Mouse (Mus musculus) brown adipose tissue, adult 24 weeks (tissue): ENCODE measurements at regions not wholly inside any gene's neighbourhood (a gene's known extent, or its start where the extent isn't known, plus 50 kb on each side); places are given as distances from the start of the nearest gene placed in this dataset.

ENCODE experiments used
- H3K27ac ChIP-seq: fragments of 200-500 bp; replicated peaks from 2 replicates; pipeline ENCODE4 v1.5.1; 2012; ENCODE audit warnings: low read depth, mild to moderate bottlenecking, low read length
- H3K4me1 ChIP-seq: fragments of 200-500 bp; 2 replicates; pipeline ENCODE4 v1.6.1; 2012; ENCODE audit warnings: low read length, mixed read lengths; ENCODE audit not compliant: control insufficient read depth, insufficient read depth, insufficient read length
- H3K4me3 ChIP-seq: fragments of 200-500 bp; 2 replicates; pipeline ENCODE4 v1.5.1; 2012; ENCODE audit warnings: low read depth, mild to moderate bottlenecking, low read length, moderate library complexity; ENCODE audit not compliant: insufficient read depth

- H3K4me3 ChIP-seq, result no peak overlapping the region
- H3K27ac ChIP-seq, result no peak overlapping the region
- H3K4me1 ChIP-seq, result no peaks in the 10 kb centered on the region
Measured at GRCm38 (mm10) chr7:116596914-116597313, 92.7 kb downstream of the Nucb2 start.

GRCm38 (mm10) chr7:116600340-116600739, 96.2 kb downstream of the Nucb2 start:
- Histone ChIP-seq H3K4me1 (no peaks in the 10 kb centered on the region), H3K27ac (no peak overlapping the region), H3K4me3 (no peak overlapping the region)

- Histone ChIP-seq H3K4me3 (no peak overlapping the region), H3K27ac (no peak overlapping the region), H3K4me1 (no peaks in the 10 kb centered on the region)
Measured at GRCm38 (mm10) chr7:116603167-116603839, 99.1 kb downstream of the Nucb2 start.

- H3K4me1 ChIP-seq, result no peaks in the 10 kb centered on the region
- H3K27ac ChIP-seq, result no peak overlapping the region
- H3K4me3 ChIP-seq, result no peak overlapping the region
Measured at GRCm38 (mm10) chr7:116603840-116604194, 99.6 kb downstream of the Nucb2 start.

- H3K4me3 ChIP-seq, result no peak overlapping the region
- no peak overlapping the region for H3K27ac ChIP-seq
- H3K4me1 ChIP-seq, result no peaks in the 10 kb centered on the region
Measured at GRCm38 (mm10) chr7:116606255-116606654, 102.1 kb downstream of the Nucb2 start.

- Histone ChIP-seq H3K27ac (peak overlapping the region; percentile 36; the same call in 1 of the 2 replicates), H3K4me1 (no peaks in the 10 kb centered on the region)
Measured at GRCm38 (mm10) chr7:116606751-116607483, 102.7 kb downstream of the Nucb2 start.

GRCm38 (mm10) chr7:116607628-116608225, 103.6 kb downstream of the Nucb2 start:
- H3K4me3 ChIP-seq, result peak overlapping the region; percentile 44

More at GRCm38 (mm10) chr7:116606751-116607483, 102.7 kb downstream of the Nucb2 start:
- no peak overlapping the region for H3K4me3 ChIP-seq

GRCm38 (mm10) chr7:116608350-116609085, 104.3 kb downstream of the Nucb2 start:
- H3K4me3 ChIP-seq, result peak overlapping the region; percentile 44
- no peak overlapping the region for H3K27ac ChIP-seq
- no peaks in the 10 kb centered on the region for H3K4me1 ChIP-seq

More at GRCm38 (mm10) chr7:116607628-116608225, 103.6 kb downstream of the Nucb2 start:
- no peaks in the 10 kb centered on the region for H3K4me1 ChIP-seq
- H3K27ac ChIP-seq, result peak overlapping the region; percentile 42; the same call in 1 of the 2 replicates

- H3K4me3 ChIP-seq, result no peak overlapping the region
- H3K4me1 ChIP-seq, result no peaks in the 10 kb centered on the region
Measured at GRCm38 (mm10) chr7:116609406-116609805, 105.2 kb downstream of the Nucb2 start.

GRCm38 (mm10) chr7:116609906-116610305, 105.7 kb downstream of the Nucb2 start:
- no peak overlapping the region for H3K27ac ChIP-seq
- H3K4me1 ChIP-seq, result no peaks in the 10 kb centered on the region
- no peak overlapping the region for H3K4me3 ChIP-seq

More at GRCm38 (mm10) chr7:116609406-116609805, 105.2 kb downstream of the Nucb2 start:
- H3K27ac ChIP-seq, result no peak overlapping the region

GRCm38 (mm10) chr7:116615984-116616383, 111.8 kb downstream of the Nucb2 start:
- H3K4me1 ChIP-seq, result no peaks in the 10 kb centered on the region
- no peak overlapping the region for H3K4me3 ChIP-seq
- no peak overlapping the region for H3K27ac ChIP-seq

- Histone ChIP-seq H3K27ac (no peak overlapping the region), H3K4me1 (no peaks in the 10 kb centered on the region), H3K4me3 (no peak overlapping the region)
Measured at GRCm38 (mm10) chr7:116619636-116620035, 115.5 kb downstream of the Nucb2 start.

GRCm38 (mm10) chr7:116620381-116620780, 116.2 kb downstream of the Nucb2 start:
- Histone ChIP-seq H3K4me1 (no peaks in the 10 kb centered on the region), H3K27ac (no peak overlapping the region)

GRCm38 (mm10) chr7:116633210-116633609, 129.0 kb downstream of the Nucb2 start:
- Histone ChIP-seq H3K27ac (no peak overlapping the region), H3K4me1 (no peaks in the 10 kb centered on the region), H3K4me3 (no peak overlapping the region)

More at GRCm38 (mm10) chr7:116620381-116620780, 116.2 kb downstream of the Nucb2 start:
- no peak overlapping the region for H3K4me3 ChIP-seq
